9 mouse cellular contexts compared by ENCODE assay signal in genomic region chr12:113220447-113220846, GRCm38 (mm10). TPM values are rescaled to one million over a fixed set of nuclear protein-coding genes. Genes with fewer than 3 reads are reported as not detected.
A peak's percentile ranks its signal among the peaks of the same experiment; 100 is the strongest.
DNase-seq lines count a peak whose midpoint lies in the region; ATAC-seq lines count a peak whose summit lies in the region.
"Had no signal": no experiment of that assay in that cellular context is flagged by ENCODE, and none has a peak within 500 bp of the region (broad histone marks: within the 10 kb centered on the region; RNA-seq: fewer than 3 reads in every experiment).

No protein-coding gene starts in this region.

- peak; percentile 41 for ATAC-seq in inflammation-experienced regulatory T-cells, adult 6 months
- ATAC-seq in megakaryocyte progenitor cell, adult 5-6 weeks (replicated peaks; ENCODE audit: poor library complexity), result peak; percentile 43

- intact Hi-C loops in left cerebral cortex, postnatal 14 days (cut with DNase I), result loop anchor here (5.0 kb wide), 2 partner anchors 267 to 357 kb away; partner anchors contain the start of gene Adam6b

- peak; percentile 48 to 53 for DNase-seq in adrenal gland, adult 18-20 months (ENCODE audit: low spot score in 2 of 2)
- no peak for DNase-seq in adrenal gland, adult 8-10 months
- peak; percentile 61 for DNase-seq in c-Kit-positive CD71-positive TER-119-positive erythroid progenitor cells, embryonic 14.5 days (ENCODE audit: low spot score)
- DNase-seq in frontal cortex, postnatal 25 days (ENCODE audit: low spot score in 2 of 2), result peak; percentile 44 to 57
- peak; percentile 81 to 87 for DNase-seq in left cerebral cortex, postnatal 14 days (ENCODE audit: low spot score in 2 of 2)
- peak; percentile 67 for DNase-seq in right cerebral cortex, postnatal 4 days

RNA-seq across cellular contexts. Expression of gene Tmem121, which starts 34.7 kb away (rescaled TPM):
- 1 to 10 TPM; 5.4 to 7.2 TPM for total RNA-seq in adrenal gland, adult 18-20 months (2021)
- total RNA-seq in adrenal gland, adult 8-10 months (2022), result 10 to 100 TPM in 2 of 4 experiments, 1 to 10 TPM in 2; 5.1 to 13.1 (median 8.4) TPM
- polyA plus RNA-seq in inflammation-experienced regulatory T-cells, adult 6 months (2017; shearing (Covaris generic)), result under 1 TPM in 1 of 3 experiments, not detected in 2; 0.23 TPM
- total RNA-seq in left cerebral cortex, postnatal 14 days (2021), result 10 to 100 TPM; 28.3 to 35.6 TPM
- total RNA-seq in megakaryocyte progenitor cell, adult 5-6 weeks (2015), result 0.17 TPM in 1 of 2 replicates, not detected in the other
- total RNA-seq in megakaryocyte progenitor cell, adult 5-6 weeks (2017), result 0.12 TPM in 1 of 2 replicates, not detected in the other
- polyA plus RNA-seq: macrophage had no signal

Comparison
In these comparisons a context has a peak if more than half of its experiments do, and no peak if none do; other contexts are left out.
1. RNA of gene Tmem121, which starts 34.7 kb away (total RNA-seq): 28.3 to 35.6 TPM in left cerebral cortex, postnatal 14 days, 5.1 to 13.1 TPM in adrenal gland, adult 8-10 months and 5.4 to 7.2 TPM in adrenal gland, adult 18-20 months; 0.12 to 0.17 TPM in megakaryocyte progenitor cell, adult 5-6 weeks; every median in the first group is over 4 times any median in the second.